Mouse (Mus musculus) heart, adult 2 months (tissue): ENCODE data around the gene Pde4d.

Experiments
- CTCF ChIP-seq: fragments of 200-600 bp; IDR thresholded peaks from 2 replicates; pipeline ENCODE4 v1.8.1; 2022; ENCODE audit warnings: antibody characterized with exemption, mild to moderate bottlenecking, moderate library complexity
- POLR2A ChIP-seq: fragments of 200-500 bp; IDR thresholded peaks from 2 replicates; pipeline ENCODE4 v1.6.1; 2011; ENCODE audit warnings: mild to moderate bottlenecking, low read depth, low read length, control low read depth; ENCODE audit not compliant: insufficient read depth

DNA sequence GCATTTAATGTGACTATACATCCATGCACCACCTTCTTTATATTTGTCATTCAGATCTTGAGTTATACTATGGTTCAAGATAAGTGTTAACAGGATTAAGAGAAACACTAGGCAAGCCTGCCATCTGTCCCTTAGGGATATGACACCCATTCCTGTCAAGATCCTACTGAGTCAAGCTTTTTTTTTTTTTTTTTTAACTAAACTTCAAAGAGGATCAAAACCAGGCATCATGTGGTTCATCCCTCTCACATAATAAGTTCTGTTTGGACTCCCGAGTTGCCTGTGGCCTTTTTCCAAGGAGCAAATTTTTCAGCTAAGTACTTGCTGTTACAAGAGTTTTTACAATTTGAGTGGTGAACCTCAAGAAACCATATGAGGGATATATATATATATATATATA, 1414.1 kb downstream of the Pde4d start:
- TF ChIP-seq POLR2A (no peak), CTCF (no peak)
